19 mouse cellular contexts compared by ENCODE assay signal in the genomic region with DNA sequence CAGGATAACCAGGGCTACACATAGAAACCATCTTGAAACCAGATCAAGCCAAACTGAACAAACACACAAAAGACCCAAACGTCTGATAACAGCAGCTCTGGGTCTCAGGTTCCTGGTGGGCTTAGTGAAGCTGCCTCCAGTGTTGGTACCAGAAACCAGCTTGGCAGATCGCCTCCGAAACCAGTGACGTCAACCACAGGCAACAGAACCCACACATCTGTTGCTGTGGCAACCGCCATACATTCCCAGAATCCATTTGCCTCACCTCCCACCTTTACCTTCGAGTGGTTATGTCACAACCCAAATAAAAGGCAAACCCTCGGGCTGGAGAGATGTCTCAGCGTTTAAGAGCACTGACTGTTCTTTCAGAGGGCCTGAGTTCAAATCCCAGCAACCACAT. TPM values are rescaled to one million over a fixed set of nuclear protein-coding genes. Genes with fewer than 3 reads are reported as not detected.
A peak's percentile ranks its signal among the peaks of the same experiment; 100 is the strongest.
DNase-seq lines count a peak whose midpoint lies in the region; TF ChIP-seq lines count a peak whose summit lies in the region.
"Had no signal": no experiment of that assay in that cellular context is flagged by ENCODE, and none has a peak within 500 bp of the region (broad histone marks: within the 10 kb centered on the region; RNA-seq: fewer than 3 reads in every experiment).

No protein-coding gene starts in this region.

- H3K27ac ChIP-seq in left cerebral cortex, adult 2 months: 0 out of 2 replicates have a peak overlapping the region, but pooled peaks have one; percentile 28
- H3K27ac ChIP-seq: embryonic facial prominence, embryonic 12.5 days; embryonic facial prominence, embryonic 15.5 days; hindbrain, embryonic 12.5 days; hindbrain, embryonic 15.5 days had no signal

- intact Hi-C loops in left cerebral cortex, adult 2 months (cut with DNase I): no loop called here
- intact Hi-C loops in left cerebral cortex, postnatal 10 days (cut with DNase I): no loop called here
- intact Hi-C loops in left cerebral cortex, postnatal 25 days (cut with DNase I): no loop called here

- DNase-seq in left cerebral cortex, adult 2 months (ENCODE audit: extremely low spot score in 1 of 2, low spot score in 2 of 2): peak in 1 of 2 experiments; percentile 60
- no peak for DNase-seq in left cerebral cortex, postnatal 10 days (ENCODE audit: extremely low spot score in 1 of 2, low spot score in 2 of 2)
- DNase-seq in right cerebral cortex, adult 2 months (ENCODE audit: low spot score in 2 of 2): peak; percentile 58 to 78
- DNase-seq in right cerebral cortex, postnatal 4 days: no peak
- DNase-seq in left cerebral cortex, postnatal 25 days (ENCODE audit: low spot score in 2 of 2): peak; percentile 54 to 82
- DNase-seq in right cerebral cortex, postnatal 25 days: peak; percentile 61
- DNase-seq in Muller cell, postnatal 12 days (ENCODE audit: inconsistent ontology term): no peak
- DNase-seq: adrenal gland, adult 8-10 months; adrenal gland, postnatal 25 days; cerebellum, adult 18-20 months; cerebellum, adult 9-10 months; cerebellum, postnatal 14 days; forebrain, postnatal 0 days; gastrocnemius, postnatal 10 days; heart, adult 11 months had no signal

- no peak overlapping the region for H3K4me3 ChIP-seq in left cerebral cortex, adult 2 months
- H3K4me3 ChIP-seq: embryonic facial prominence, embryonic 12.5 days; embryonic facial prominence, embryonic 15.5 days; hindbrain, embryonic 12.5 days; hindbrain, embryonic 15.5 days had no signal

- TF ChIP-seq CTCF in left cerebral cortex, adult 2 months (IDR thresholded peaks at IDR 0.05): no peak

RNA-seq across cellular contexts. Expression of gene Ddx39, which starts 7.4 kb away (rescaled TPM):
- total RNA-seq in left cerebral cortex, adult 2 months (2021): 10 to 100 TPM; 19.9 to 20.2 TPM
- total RNA-seq in left cerebral cortex, postnatal 10 days (2021): 10 to 100 TPM; 24.4 to 25.2 TPM
- total RNA-seq in left cerebral cortex, postnatal 25 days (2021): 10 to 100 TPM; 17.4 to 18.2 TPM

RNA-seq across cellular contexts. Expression of gene Pkn1, which starts 8.6 kb away (rescaled TPM):
- 10 to 100 TPM; 60.9 to 65.6 TPM for total RNA-seq in left cerebral cortex, adult 2 months (2021)
- 10 to 100 TPM; 73.1 to 75.9 TPM for total RNA-seq in left cerebral cortex, postnatal 10 days (2021)
- total RNA-seq in left cerebral cortex, postnatal 25 days (2021): 10 to 100 TPM; 53.2 to 72.7 TPM

RNA-seq across cellular contexts. Expression of gene Adgre5, which starts 33.6 kb away (rescaled TPM):
- 10 to 100 TPM in 1 of 2 experiments, 1 to 10 TPM in 1; 8.9 to 11.5 TPM for total RNA-seq in left cerebral cortex, adult 2 months (2021)
- total RNA-seq in left cerebral cortex, postnatal 10 days (2021): 10 to 100 TPM; 11.4 to 11.7 TPM
- total RNA-seq in left cerebral cortex, postnatal 25 days (2021): 1 to 10 TPM; 9.0 to 9.6 TPM

RNA-seq across cellular contexts. Expression of gene Ptger1, which starts 41.1 kb away (rescaled TPM):
- total RNA-seq in left cerebral cortex, adult 2 months (2021): 1 to 10 TPM in 1 of 2 experiments, under 1 TPM in 1; 0.95 to 2.2 TPM
- under 1 TPM; 0.71 to 0.77 TPM for total RNA-seq in left cerebral cortex, postnatal 10 days (2021)
- total RNA-seq in left cerebral cortex, postnatal 25 days (2021): 1 to 10 TPM; 1.2 to 1.5 TPM

RNA-seq across cellular contexts. Expression of gene Gipc1, which starts 55.1 kb away (rescaled TPM):
- total RNA-seq in left cerebral cortex, adult 2 months (2021): 10 to 100 TPM; 84.6 to 88.2 TPM
- 10 to 100 TPM; 84.0 to 86.7 TPM for total RNA-seq in left cerebral cortex, postnatal 10 days (2021)
- total RNA-seq in left cerebral cortex, postnatal 25 days (2021): 100 to 1,000 TPM in 1 of 2 experiments, 10 to 100 TPM in 1; 99.3 to 108 TPM

Comparison
In these comparisons a context has a peak if more than half of its experiments do, and no peak if none do; other contexts are left out.
1. DNase-seq: peak in right cerebral cortex, adult 2 months (2 of 2), left cerebral cortex, postnatal 25 days (2 of 2) and right cerebral cortex, postnatal 25 days (single experiment); none in left cerebral cortex, postnatal 10 days (0 of 2), right cerebral cortex, postnatal 4 days (single experiment) and Muller cell, postnatal 12 days (single experiment).